Mouse (Mus musculus) kidney, embryonic 16.5 days (tissue): ENCODE results near the gene Abhd6. TPM values are rescaled to one million over a fixed set of nuclear protein-coding genes. Genes with fewer than 3 reads are reported as not detected.

Source experiments
- ATAC-seq: fragments of 200-750 bp; cut with Nextera tagmentation; 2 replicates; pipeline ENCODE4 v1.8.0; 2017; ENCODE audit warnings: moderate TSS enrichment; ENCODE audit not compliant: low FRiP score, low TSS enrichment
- H3K27ac ChIP-seq: fragments of 300-500 bp; sonication (generic); 2 replicates; pipeline ENCODE4 v1.5.1; 2014; ENCODE audit warnings: low read length
- H3K27me3 ChIP-seq: fragments of 300-500 bp; sonication (generic); 2 replicates; pipeline ENCODE4 v1.6.1; 2014; ENCODE audit warnings: low read length, control low read depth, mixed read lengths; ENCODE audit not compliant: insufficient read depth
- H3K36me3 ChIP-seq: fragments of 300-500 bp; sonication (generic); 2 replicates; pipeline ENCODE4 v1.6.1; 2014; ENCODE audit warnings: low read length, control low read depth, mixed read lengths; ENCODE audit not compliant: insufficient read depth
- H3K4me1 ChIP-seq: fragments of 300-500 bp; sonication (generic); 2 replicates; pipeline ENCODE4 v1.6.1; 2014; ENCODE audit warnings: low read length, control low read depth, mixed read lengths; ENCODE audit not compliant: insufficient read depth
- H3K4me2 ChIP-seq: fragments of 300-500 bp; sonication (generic); replicated peaks from 2 replicates; pipeline ENCODE4 v1.6.1; 2014; ENCODE audit warnings: low read depth, low read length
- H3K4me3 ChIP-seq: fragments of 300-500 bp; sonication (generic); 2 replicates; pipeline ENCODE4 v1.5.1; 2014; ENCODE audit warnings: mild to moderate bottlenecking, low read length
- H3K9ac ChIP-seq: fragments of 300-500 bp; sonication (generic); replicated peaks from 2 replicates; pipeline ENCODE4 v1.6.1; 2014; ENCODE audit warnings: low read length
- H3K9me3 ChIP-seq: fragments of 300-500 bp; sonication (generic); 2 replicates; pipeline ENCODE4 v1.6.1; 2016; ENCODE audit warnings: low read length, control low read depth
- WGBS: fragments of 180-500 bp; shearing (Covaris S2); extraction: QIAGEN DNeasy Blood & Tissue Kit; methylation state at CpG from one replicate; pipeline ENCODE4 v1.1.7; 2014; 5-methylcytosine and 5-hydroxymethylcytosine counted together
- polyA plus RNA-seq: library from polyadenylated mRNA; unstranded; fragments of >200 nt; fragmentation: Nextera tagmentation; extraction: Ambion mirVana; gene quantifications from 2 replicates; pipeline ENCODE4 v1.2.1, GENCODE M21; 2015

Abhd6 gene
- polyA plus RNA-seq, 1 experiment from 2014 or later: 29.6 TPM

- H3K9me3 ChIP-seq: no peaks in the 10 kb centered on the region
- H3K27ac ChIP-seq: no peak overlapping the region
- H3K4me2 ChIP-seq: no peak overlapping the region
- no peaks in the 10 kb centered on the region for H3K27me3 ChIP-seq
- no peaks in the 10 kb centered on the region for H3K4me1 ChIP-seq
- no peak overlapping the region for H3K9ac ChIP-seq
- H3K36me3 ChIP-seq: 0 out of 2 replicates have a peak, but pooled peaks cover 3% of the 10 kb centered on the region
- ATAC-seq: no peak
- 82% methylated on average over 5 of the region's 5 CpGs for WGBS
- no peak overlapping the region for H3K4me3 ChIP-seq
Measured at GRCm38 (mm10) chr14:8038150-8038549, 35.4 kb downstream of the Abhd6 start.

- H3K9me3 ChIP-seq: no peaks in the 10 kb centered on the region
- no peak for ATAC-seq
- no peaks in the 10 kb centered on the region for H3K4me1 ChIP-seq
- no peak overlapping the region for H3K4me2 ChIP-seq
- H3K27me3 ChIP-seq: no peaks in the 10 kb centered on the region
- 88% methylated on average over 7 of the region's 7 CpGs for WGBS
- H3K4me3 ChIP-seq: no peak overlapping the region
- no peak overlapping the region; the same call in 1 of the 2 replicates for H3K9ac ChIP-seq
- H3K36me3 ChIP-seq: 0 out of 2 replicates have a peak, but pooled peaks cover 3% of the 10 kb centered on the region
- no peak overlapping the region for H3K27ac ChIP-seq
Measured at GRCm38 (mm10) chr14:8038791-8039448, 36.2 kb downstream of the Abhd6 start.

GRCm38 (mm10) chr14:8040179-8040578, 37.5 kb downstream of the Abhd6 start:
- H3K4me1 ChIP-seq: no peaks in the 10 kb centered on the region
- H3K9me3 ChIP-seq: no peaks in the 10 kb centered on the region
- H3K36me3 ChIP-seq: 0 out of 2 replicates have a peak, but pooled peaks cover 3% of the 10 kb centered on the region
- H3K27ac ChIP-seq: no peak overlapping the region
- no peak overlapping the region for H3K9ac ChIP-seq
- H3K4me3 ChIP-seq: no peak overlapping the region
- H3K27me3 ChIP-seq: no peaks in the 10 kb centered on the region
- ATAC-seq: no peak
- 76% methylated on average over 3 of the region's 3 CpGs for WGBS
- no peak overlapping the region for H3K4me2 ChIP-seq

GRCm38 (mm10) chr14:8040911-8041678, 38.4 kb downstream of the Abhd6 start:
- Histone ChIP-seq H3K9me3 (no peaks in the 10 kb centered on the region), H3K36me3 (0 out of 2 replicates have a peak, but pooled peaks cover 6% of the 10 kb centered on the region), H3K4me2 (no peak overlapping the region), H3K27me3 (no peaks in the 10 kb centered on the region), H3K27ac (no peak overlapping the region), H3K4me1 (no peaks in the 10 kb centered on the region), H3K4me3 (no peak overlapping the region), H3K9ac (no peak overlapping the region)
- ATAC-seq: no peak
- 86% methylated on average over 12 of the region's 12 CpGs for WGBS

- Histone ChIP-seq H3K4me3 (no peak overlapping the region), H3K9ac (no peak overlapping the region), H3K36me3 (peaks cover 10% of the 10 kb centered on the region; the same call in 1 of the 2 replicates), H3K27me3 (no peaks in the 10 kb centered on the region), H3K9me3 (no peaks in the 10 kb centered on the region), H3K4me1 (no peaks in the 10 kb centered on the region), H3K27ac (no peak overlapping the region), H3K4me2 (no peak overlapping the region)
- WGBS: 85% methylated on average over 2 of the region's 2 CpGs
- ATAC-seq: no peak
Measured at GRCm38 (mm10) chr14:8042120-8042519, 39.4 kb downstream of the Abhd6 start.

GRCm38 (mm10) chr14:8042577-8042976, 39.9 kb downstream of the Abhd6 start:
- no peaks in the 10 kb centered on the region for H3K9me3 ChIP-seq
- H3K27me3 ChIP-seq: no peaks in the 10 kb centered on the region
- WGBS: 94% methylated on average over 9 of the region's 9 CpGs
- H3K4me3 ChIP-seq: no peak overlapping the region
- H3K36me3 ChIP-seq: peaks cover 14% of the 10 kb centered on the region; the same call in 1 of the 2 replicates
- no peak for ATAC-seq
- H3K9ac ChIP-seq: no peak overlapping the region
- H3K27ac ChIP-seq: no peak overlapping the region
- H3K4me2 ChIP-seq: no peak overlapping the region
- no peaks in the 10 kb centered on the region for H3K4me1 ChIP-seq

- Histone ChIP-seq H3K9me3 (no peaks in the 10 kb centered on the region), H3K27ac (no peak overlapping the region), H3K4me3 (no peak overlapping the region), H3K9ac (no peak overlapping the region), H3K4me1 (no peaks in the 10 kb centered on the region), H3K4me2 (no peak overlapping the region), H3K36me3 (peaks cover 17% of the 10 kb centered on the region; the same call in 1 of the 2 replicates), H3K27me3 (no peaks in the 10 kb centered on the region)
- ATAC-seq: no peak
- WGBS: 71% methylated on average over 8 of the region's 8 CpGs
Measured at GRCm38 (mm10) chr14:8044330-8044729, 41.6 kb downstream of the Abhd6 start.

- Histone ChIP-seq H3K9me3 (no peaks in the 10 kb centered on the region), H3K4me1 (no peaks in the 10 kb centered on the region), H3K4me3 (no peak overlapping the region), H3K36me3 (peaks cover 20% of the 10 kb centered on the region; the same call in 1 of the 2 replicates), H3K27me3 (no peaks in the 10 kb centered on the region), H3K4me2 (no peak overlapping the region), H3K27ac (no peak overlapping the region), H3K9ac (no peak overlapping the region)
- no peak for ATAC-seq
- 88% methylated on average over 6 of the region's 6 CpGs for WGBS
Measured at GRCm38 (mm10) chr14:8044786-8045185, 42.1 kb downstream of the Abhd6 start.

GRCm38 (mm10) chr14:8045187-8045846, 42.6 kb downstream of the Abhd6 start:
- no peaks in the 10 kb centered on the region for H3K9me3 ChIP-seq
- 88% methylated on average over 11 of the region's 11 CpGs for WGBS
- no peaks in the 10 kb centered on the region for H3K4me1 ChIP-seq
- H3K9ac ChIP-seq: no peak overlapping the region
- H3K4me2 ChIP-seq: no peak overlapping the region
- H3K4me3 ChIP-seq: no peak overlapping the region
- no peak for ATAC-seq
- H3K27ac ChIP-seq: no peak overlapping the region
- no peaks in the 10 kb centered on the region for H3K27me3 ChIP-seq
- H3K36me3 ChIP-seq: peaks cover 23% of the 10 kb centered on the region; the same call in 1 of the 2 replicates
